Mouse (Mus musculus) limb, embryonic 14.5 days (tissue): ENCODE measurements around the gene Ebf4. TPM values are rescaled to one million over a fixed set of nuclear protein-coding genes. Genes with fewer than 3 reads are reported as not detected.

Experiments
- ATAC-seq: fragments of 200-750 bp; cut with Nextera tagmentation; 2 replicates; pipeline ENCODE4 v1.8.0; 2017; ENCODE audit warnings: low read depth, moderate number of reproducible peaks, moderate TSS enrichment; ENCODE audit not compliant: low FRiP score
- DNase-seq: peaks from one replicate; pipeline ENCODE4 v3.0.0-alpha.2; 2015; ENCODE audit warnings: low spot score
- H3K27ac ChIP-seq: fragments of 300-500 bp; sonication (generic); replicated peaks from 2 replicates; pipeline ENCODE4 v1.5.1; 2014; ENCODE audit warnings: low read depth, mild to moderate bottlenecking, low read length, moderate library complexity, mixed read lengths
- H3K27me3 ChIP-seq: fragments of 300-500 bp; sonication (generic); 2 replicates; pipeline ENCODE4 v1.6.1; 2014; ENCODE audit warnings: low read length, mixed read lengths; ENCODE audit not compliant: control insufficient read depth, insufficient read depth
- H3K36me3 ChIP-seq: fragments of 300-500 bp; sonication (generic); 2 replicates; pipeline ENCODE4 v1.6.1; 2014; ENCODE audit warnings: mild to moderate bottlenecking, low read length, moderate library complexity, mixed read lengths; ENCODE audit not compliant: control insufficient read depth, insufficient read depth
- H3K4me1 ChIP-seq: fragments of 300-500 bp; sonication (generic); 2 replicates; pipeline ENCODE4 v1.6.1; 2014; ENCODE audit warnings: antibody characterized with exemption, low read length, mixed read lengths; ENCODE audit not compliant: control insufficient read depth, insufficient read depth
- H3K4me2 ChIP-seq: fragments of 300-500 bp; sonication (generic); replicated peaks from 2 replicates; pipeline ENCODE4 v1.6.1; 2014; ENCODE audit warnings: low read depth, mild to moderate bottlenecking, low read length, moderate library complexity; ENCODE audit not compliant: severe bottlenecking
- H3K4me3 ChIP-seq: fragments of 300-500 bp; sonication (generic); replicated peaks from 2 replicates; pipeline ENCODE4 v1.5.1; 2014; ENCODE audit warnings: low read length
- H3K9ac ChIP-seq: fragments of 300-500 bp; sonication (generic); 2 replicates; pipeline ENCODE4 v1.6.1; 2014; ENCODE audit warnings: mild to moderate bottlenecking, low read depth, low read length, moderate library complexity; ENCODE audit not compliant: severe bottlenecking
- H3K9me3 ChIP-seq: fragments of 300-500 bp; sonication (generic); 2 replicates; pipeline ENCODE4 v1.6.1; 2016; ENCODE audit warnings: low read length; ENCODE audit not compliant: control insufficient read depth
- POLR2A ChIP-seq: fragments of 200-500 bp; IDR thresholded peaks from 2 replicates; pipeline ENCODE4 v1.8.0; 2012; ENCODE audit warnings: inconsistent platforms, mild to moderate bottlenecking, moderate library complexity, borderline replicate concordance; ENCODE audit not compliant: insufficient read depth, insufficient read length; ENCODE audit errors: extremely low read depth
- WGBS: fragments of 180-500 bp; shearing (Covaris S2); extraction: QIAGEN DNeasy Blood & Tissue Kit; methylation state at CpG from one replicate; pipeline ENCODE4 v1.1.7; 2014; 5-methylcytosine and 5-hydroxymethylcytosine counted together
- polyA plus RNA-seq, 2 experiments: library from polyadenylated mRNA; depleted of rRNA in 1 of 2; stranded (reverse) in 1 of 2; unstranded in 1 of 2; fragments of >200 nt; fragmentation: Nextera tagmentation in 1 of 2; extraction: Ambion mirVana in 1 of 2; gene quantifications; 2 replicates each; pipeline versions ENCODE4 v1.2.1 to v1.2.3; 2012 to 2014

The Ebf4 gene
- polyA plus RNA-seq, 2 experiments, result 5.7 to 27.4 TPM

DNA sequence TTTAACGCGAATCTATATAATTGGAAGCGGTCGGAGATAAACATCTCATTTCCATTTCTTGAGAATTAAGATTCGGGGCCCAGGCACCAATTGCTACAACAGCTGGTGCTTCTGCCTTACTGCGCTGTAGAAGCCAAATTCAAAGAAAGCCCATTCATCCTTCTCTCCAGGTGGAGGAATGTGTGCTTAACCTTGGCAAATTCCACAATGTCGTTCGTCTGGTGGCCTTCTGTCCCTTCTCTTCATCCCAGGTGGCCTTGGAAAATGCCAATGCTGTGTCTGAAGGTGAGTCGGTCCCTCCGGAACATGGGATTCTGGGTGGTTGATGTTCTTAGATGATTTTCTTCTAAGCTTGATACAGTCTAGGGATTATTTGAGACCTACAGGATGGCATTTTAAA, 20.1 kb upstream of the Ebf4 start:
- H3K4me3 ChIP-seq, result peak overlapping the region; percentile 75
- H3K9me3 ChIP-seq, result no peaks in the 10 kb centered on the region
- no peak for DNase-seq
- WGBS, result under 1% methylated on average over 10 of the region's 10 CpGs
- H3K4me2 ChIP-seq, result peak overlapping the region; percentile 90
- no peak for TF ChIP-seq POLR2A
- no peaks in the 10 kb centered on the region for H3K27me3 ChIP-seq
- H3K4me1 ChIP-seq, result peaks cover 7% of the 10 kb centered on the region
- peaks cover 43% of the 10 kb centered on the region for H3K36me3 ChIP-seq
- H3K9ac ChIP-seq, result peak overlapping the region; percentile 84
- ATAC-seq, result no peak
- H3K27ac ChIP-seq, result peak overlapping the region; percentile 88

GRCm38 (mm10) chr2:130275649-130276048, 19.3 kb upstream of the Ebf4 start:
- H3K4me3 ChIP-seq, result peak overlapping the region; percentile 75
- peak; percentile 54 for DNase-seq
- H3K4me1 ChIP-seq, result peaks cover 7% of the 10 kb centered on the region
- no peak for TF ChIP-seq POLR2A
- no peak for ATAC-seq
- H3K9me3 ChIP-seq, result no peaks in the 10 kb centered on the region
- no peak overlapping the region for H3K9ac ChIP-seq
- peaks cover 50% of the 10 kb centered on the region for H3K36me3 ChIP-seq
- no peaks in the 10 kb centered on the region for H3K27me3 ChIP-seq
- H3K4me2 ChIP-seq, result peak overlapping the region; percentile 90
- 37% methylated on average over 6 of the region's 6 CpGs for WGBS
- H3K27ac ChIP-seq, result no peak overlapping the region

DNA sequence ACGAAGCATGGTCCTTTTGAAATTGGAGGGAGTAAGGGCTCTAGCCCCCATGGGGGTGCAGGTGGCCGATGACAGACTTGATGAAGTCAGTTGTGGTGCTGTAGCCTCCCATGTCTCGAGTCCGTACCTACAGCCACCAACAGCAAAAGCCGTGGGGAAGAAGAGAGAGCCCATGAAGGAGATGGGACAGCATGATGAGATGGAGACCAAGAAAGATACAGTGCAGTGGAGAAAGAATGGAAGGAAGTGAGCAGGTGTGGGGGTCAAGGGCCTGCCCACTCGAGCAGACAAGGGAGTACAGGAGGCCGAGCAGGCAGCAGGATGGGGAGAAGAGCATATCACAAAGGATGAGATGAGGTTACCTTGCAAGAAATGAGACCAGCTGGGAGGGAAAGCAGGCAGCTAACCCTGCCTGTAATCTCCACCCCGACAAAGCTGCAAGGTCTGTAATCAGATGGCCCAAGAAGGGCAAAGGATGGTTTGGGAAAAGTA, 15.3 kb upstream of the Ebf4 start:
- no peaks in the 10 kb centered on the region for H3K27me3 ChIP-seq
- no peak for TF ChIP-seq POLR2A
- H3K4me3 ChIP-seq, result no peak overlapping the region
- no peak overlapping the region for H3K9ac ChIP-seq
- ATAC-seq, result no peak
- H3K36me3 ChIP-seq, result peaks cover 62% of the 10 kb centered on the region
- no peak for DNase-seq
- H3K9me3 ChIP-seq, result no peaks in the 10 kb centered on the region
- no peak overlapping the region for H3K4me2 ChIP-seq
- 39% methylated on average over 8 of the region's 8 CpGs for WGBS
- no peak overlapping the region for H3K27ac ChIP-seq
- peaks cover 9% of the 10 kb centered on the region for H3K4me1 ChIP-seq

DNA sequence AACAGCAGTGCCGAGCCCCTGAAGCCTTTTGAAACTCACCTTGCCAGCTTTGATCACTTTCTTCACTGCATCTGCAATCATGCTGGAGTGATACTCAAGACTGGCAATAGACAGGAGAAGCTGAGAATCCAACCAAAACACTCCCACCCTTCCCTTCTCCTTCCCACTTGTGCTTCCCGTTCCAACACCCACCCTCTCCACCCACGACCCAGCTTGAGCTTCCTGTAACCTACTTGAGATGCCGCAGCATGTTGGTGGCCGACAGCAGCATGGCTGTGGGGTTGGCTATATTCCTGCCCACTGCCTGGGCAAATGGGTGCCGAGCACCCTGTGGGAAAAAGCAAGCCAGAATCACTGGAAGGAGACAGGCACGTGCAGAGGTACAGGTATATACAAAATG, 14.7 kb upstream of the Ebf4 start:
- no peak for DNase-seq
- Histone ChIP-seq H3K27ac (no peak overlapping the region), H3K9ac (no peak overlapping the region), H3K9me3 (no peaks in the 10 kb centered on the region), H3K27me3 (no peaks in the 10 kb centered on the region), H3K36me3 (peaks cover 61% of the 10 kb centered on the region), H3K4me1 (peaks cover 14% of the 10 kb centered on the region), H3K4me3 (no peak overlapping the region), H3K4me2 (no peak overlapping the region)
- no peak for ATAC-seq
- WGBS, result 65% methylated on average over 7 of the region's 7 CpGs
- TF ChIP-seq POLR2A, result no peak

DNA sequence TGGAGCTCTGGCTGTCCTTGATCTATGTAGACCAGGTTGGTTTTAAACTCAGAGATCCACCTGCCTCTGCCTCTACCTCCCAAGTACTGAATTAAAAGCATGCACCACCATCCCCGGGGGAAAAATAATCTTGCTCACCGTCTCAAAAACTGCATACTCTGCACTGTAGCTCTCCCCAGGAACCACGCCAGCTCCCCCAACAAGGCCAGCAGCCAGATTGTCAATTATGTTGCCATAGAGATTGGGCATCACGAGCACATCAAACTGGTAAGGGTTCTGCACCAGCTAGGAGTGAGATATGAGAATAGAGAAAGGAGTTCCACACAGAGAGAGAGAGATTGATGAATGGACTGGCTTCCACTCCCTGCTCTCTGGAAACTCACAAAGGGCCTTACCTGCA, 14.2 kb upstream of the Ebf4 start:
- ATAC-seq (no peak), DNase-seq (no peak)
- peaks cover 11% of the 10 kb centered on the region for H3K4me1 ChIP-seq
- no peak overlapping the region for H3K4me2 ChIP-seq
- WGBS, result 65% methylated on average over 4 of the region's 4 CpGs
- peaks cover 55% of the 10 kb centered on the region for H3K36me3 ChIP-seq
- no peak overlapping the region for H3K27ac ChIP-seq
- no peak overlapping the region for H3K4me3 ChIP-seq
- TF ChIP-seq POLR2A, result no peak
- no peaks in the 10 kb centered on the region for H3K27me3 ChIP-seq
- H3K9me3 ChIP-seq, result no peaks in the 10 kb centered on the region
- H3K9ac ChIP-seq, result no peak overlapping the region

- H3K27ac ChIP-seq, result peak within 1 kb of the TSS; percentile 49
- peak within 1 kb of the TSS; percentile 81 for H3K4me3 ChIP-seq
- H3K27me3 ChIP-seq, result no peaks in the 10 kb centered on the region
- H3K9ac ChIP-seq, result peak within 1 kb of the TSS; percentile 81
- TF ChIP-seq POLR2A, result peak; percentile 83; the same call in 1 of the 2 replicates
- ATAC-seq (peak; percentile 87), DNase-seq (peak; percentile 91)
- H3K9me3 ChIP-seq, result no peaks in the 10 kb centered on the region
- peaks cover 27% of the 10 kb centered on the region for H3K36me3 ChIP-seq
- H3K4me1 ChIP-seq, result peaks cover 11% of the 10 kb centered on the region
- H3K4me2 ChIP-seq, result peak within 1 kb of the TSS; percentile 90
- WGBS, result under 1% methylated on average over 43 of the region's 51 CpGs
Observed at GRCm38 (mm10) chr2:130283854-130284654, 10.9 kb upstream of the Ebf4 start, which contains the start of gene Idh3b. TSS of gene Idh3b (minus strand) at chr2:130284547.
